Mouse (Mus musculus): Measurements from ENCODE around the gene Kcnip1. TPM values are rescaled to one million over a fixed set of nuclear protein-coding genes. Genes with fewer than 3 reads are reported as not detected.

Gene Kcnip1
- total and polyA plus RNA-seq, 2 experiments from 2014 or later: 0.05 TPM; not detected in 1

DNA sequence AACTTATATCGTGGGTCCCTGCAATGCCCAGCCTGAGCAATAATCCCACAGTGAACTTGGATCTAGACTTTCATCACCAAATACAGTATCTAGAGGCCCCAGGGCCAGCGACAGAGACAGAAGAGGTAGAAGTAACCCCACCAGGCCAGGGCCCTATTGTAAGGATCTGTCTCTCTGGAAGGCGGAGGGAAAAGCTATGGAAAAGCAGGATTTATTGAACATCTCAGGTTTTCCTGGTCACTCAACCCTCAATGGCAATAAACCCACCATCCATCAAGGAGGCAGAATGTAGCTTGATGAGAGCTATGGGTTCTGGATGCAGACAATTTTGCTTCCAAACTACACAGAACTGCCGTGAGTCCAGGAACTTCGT is 9.6 kb upstream of the Kcnip1 start:
- no peaks in the 10 kb centered on the region for H3K4me1 ChIP-seq (ENCODE audit: control insufficient read depth, insufficient read depth)
- no peak overlapping the region for H3K27ac ChIP-seq (ENCODE audit: low read depth)
- no peaks in the 10 kb centered on the region for H3K9me3 ChIP-seq (replicated peaks; ENCODE audit: control insufficient read depth, low read length)
- no peak overlapping the region for H3K4me3 ChIP-seq (ENCODE audit: low read depth, low read length)
- TF ChIP-seq CTCF (IDR thresholded peaks at IDR 0.05; ENCODE audit: low read depth): no peak
- TF ChIP-seq EP300 (IDR thresholded peaks at IDR 0.05; ENCODE audit: low read depth): no peak
- no peak for DNase-seq (ENCODE audit: low spot score)
- no peaks in the 10 kb centered on the region for H3K27me3 ChIP-seq (ENCODE audit: control insufficient read depth, insufficient read depth, low read length)
- no peak overlapping the region for H3K4me2 ChIP-seq (ENCODE audit: low read depth, low read length)
- H3K9ac ChIP-seq (replicated peaks; ENCODE audit: low read depth, low read length): no peak overlapping the region
- ATAC-seq (ENCODE audit: insufficient read depth, low read depth): no peak
- WGBS: 63% methylated on average over 5 of the region's 5 CpGs
- no peaks in the 10 kb centered on the region for H3K36me3 ChIP-seq (replicated peaks; ENCODE audit: control insufficient read depth, insufficient read depth, low read length)

DNA sequence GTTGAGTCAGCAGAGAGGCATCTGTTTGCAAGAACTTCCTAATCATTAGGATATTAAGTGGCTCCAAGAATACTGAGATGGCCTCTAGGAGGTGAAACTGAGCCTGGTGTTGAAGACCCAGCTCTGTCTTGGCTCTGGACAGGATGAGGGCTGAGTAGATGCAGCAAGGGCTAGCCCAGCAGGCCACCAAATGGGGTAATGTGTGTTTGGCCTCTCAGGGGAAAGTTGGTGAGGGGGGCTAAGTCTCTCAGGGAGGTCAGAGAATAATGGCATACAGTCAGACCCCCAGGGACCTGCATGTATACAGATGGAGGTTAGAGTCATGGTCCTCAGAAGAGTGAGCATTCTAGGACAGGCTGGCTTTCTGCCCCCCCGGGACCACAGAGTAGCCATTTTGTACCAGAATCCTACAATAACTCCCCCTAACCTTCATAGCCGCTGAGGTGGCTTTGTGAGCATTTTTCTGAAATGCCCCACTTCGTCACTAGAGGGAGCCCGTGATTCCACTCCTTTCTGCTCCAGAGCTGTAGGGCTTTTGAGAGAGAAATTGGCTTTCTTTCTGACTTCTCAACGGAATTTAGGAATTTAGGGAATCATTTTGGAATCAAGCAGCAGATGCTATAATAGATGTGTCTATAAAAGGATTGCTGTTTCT is 9.1 kb upstream of the Kcnip1 start:
- no peak overlapping the region for H3K9ac ChIP-seq (replicated peaks; ENCODE audit: low read depth, low read length)
- no peaks in the 10 kb centered on the region for H3K36me3 ChIP-seq (replicated peaks; ENCODE audit: control insufficient read depth, insufficient read depth, low read length)
- ATAC-seq (ENCODE audit: insufficient read depth, low read depth) (no peak), DNase-seq (ENCODE audit: low spot score) (peak; percentile 41)
- H3K27me3 ChIP-seq (ENCODE audit: control insufficient read depth, insufficient read depth, low read length): no peaks in the 10 kb centered on the region
- TF ChIP-seq CTCF (IDR thresholded peaks at IDR 0.05; ENCODE audit: low read depth) (peak; percentile 63), EP300 (IDR thresholded peaks at IDR 0.05; ENCODE audit: low read depth) (no peak)
- no peak overlapping the region for H3K27ac ChIP-seq (ENCODE audit: low read depth)
- no peak overlapping the region for H3K4me2 ChIP-seq (ENCODE audit: low read depth, low read length)
- 4% methylated on average over 5 of the region's 5 CpGs for WGBS
- H3K9me3 ChIP-seq (replicated peaks; ENCODE audit: control insufficient read depth, low read length): no peaks in the 10 kb centered on the region
- no peaks in the 10 kb centered on the region for H3K4me1 ChIP-seq (ENCODE audit: control insufficient read depth, insufficient read depth)
- H3K4me3 ChIP-seq (ENCODE audit: low read depth, low read length): no peak overlapping the region

DNA sequence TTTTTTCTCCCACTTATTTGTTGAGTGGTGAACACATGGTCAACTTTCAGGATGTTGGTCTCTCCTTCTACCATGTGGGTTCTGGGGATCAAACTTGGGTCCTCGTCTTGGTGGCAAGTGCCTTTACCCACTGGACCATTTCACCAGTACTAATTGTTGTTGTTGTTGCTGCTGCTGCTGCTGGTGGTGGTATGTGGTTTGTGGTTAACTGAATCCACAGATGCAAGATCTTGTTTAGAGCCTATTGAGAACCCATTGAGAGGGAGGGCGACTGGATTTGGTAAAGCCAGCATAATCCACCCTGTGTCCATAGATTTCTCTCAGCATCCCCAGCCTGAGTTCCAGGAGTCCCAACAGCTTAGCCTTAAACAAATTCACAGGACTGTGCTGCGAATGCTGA is 7.5 kb upstream of the Kcnip1 start:
- Histone ChIP-seq H3K9ac (replicated peaks; ENCODE audit: low read depth, low read length) (no peak overlapping the region), H3K27me3 (ENCODE audit: control insufficient read depth, insufficient read depth, low read length) (no peaks in the 10 kb centered on the region), H3K4me3 (ENCODE audit: low read depth, low read length) (no peak overlapping the region), H3K36me3 (replicated peaks; ENCODE audit: control insufficient read depth, insufficient read depth, low read length) (no peaks in the 10 kb centered on the region), H3K9me3 (replicated peaks; ENCODE audit: control insufficient read depth, low read length) (no peaks in the 10 kb centered on the region), H3K4me1 (ENCODE audit: control insufficient read depth, insufficient read depth) (no peaks in the 10 kb centered on the region), H3K4me2 (ENCODE audit: low read depth, low read length) (no peak overlapping the region), H3K27ac (ENCODE audit: low read depth) (no peak overlapping the region)
- WGBS: 64% methylated on average over 3 of the region's 3 CpGs
- no peak for TF ChIP-seq CTCF (IDR thresholded peaks at IDR 0.05; ENCODE audit: low read depth)
- no peak for TF ChIP-seq EP300 (IDR thresholded peaks at IDR 0.05; ENCODE audit: low read depth)
- no peak for DNase-seq (ENCODE audit: low spot score)
- ATAC-seq (ENCODE audit: insufficient read depth, low read depth): no peak

DNA sequence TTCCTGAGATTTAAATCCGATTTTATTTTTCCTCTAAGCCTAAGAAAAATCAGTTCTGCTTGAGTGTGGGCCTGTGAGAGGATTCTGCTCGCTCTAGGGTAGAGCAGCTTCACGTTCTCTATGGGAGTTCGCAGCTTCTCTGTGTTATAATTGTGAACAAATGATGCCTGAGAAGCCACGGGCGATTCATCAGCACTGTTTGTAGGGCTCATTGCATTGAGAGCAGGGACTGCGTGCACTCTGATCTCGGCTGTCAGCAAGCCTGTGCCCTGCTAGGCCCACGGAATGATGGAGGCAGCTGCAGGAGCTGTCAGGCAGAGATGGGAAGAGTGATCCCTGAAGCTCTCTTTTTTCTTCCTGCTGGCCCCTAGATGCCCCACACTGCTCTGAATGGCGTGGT is 5.3 kb upstream of the Kcnip1 start:
- Histone ChIP-seq H3K27ac (ENCODE audit: low read depth) (no peak overlapping the region), H3K4me3 (ENCODE audit: low read depth, low read length) (no peak overlapping the region), H3K27me3 (ENCODE audit: control insufficient read depth, insufficient read depth, low read length) (0 out of 2 replicates have a peak, but pooled peaks cover 2% of the 10 kb centered on the region), H3K36me3 (replicated peaks; ENCODE audit: control insufficient read depth, insufficient read depth, low read length) (no peaks in the 10 kb centered on the region), H3K4me1 (ENCODE audit: control insufficient read depth, insufficient read depth) (no peaks in the 10 kb centered on the region), H3K9me3 (replicated peaks; ENCODE audit: control insufficient read depth, low read length) (no peaks in the 10 kb centered on the region), H3K4me2 (ENCODE audit: low read depth, low read length) (no peak overlapping the region), H3K9ac (replicated peaks; ENCODE audit: low read depth, low read length) (no peak overlapping the region)
- no peak for TF ChIP-seq EP300 (IDR thresholded peaks at IDR 0.05; ENCODE audit: low read depth)
- no peak for TF ChIP-seq CTCF (IDR thresholded peaks at IDR 0.05; ENCODE audit: low read depth)
- ATAC-seq (ENCODE audit: insufficient read depth, low read depth): no peak
- WGBS: 57% methylated on average over 10 of the region's 10 CpGs
- no peak for DNase-seq (ENCODE audit: low spot score)

DNA sequence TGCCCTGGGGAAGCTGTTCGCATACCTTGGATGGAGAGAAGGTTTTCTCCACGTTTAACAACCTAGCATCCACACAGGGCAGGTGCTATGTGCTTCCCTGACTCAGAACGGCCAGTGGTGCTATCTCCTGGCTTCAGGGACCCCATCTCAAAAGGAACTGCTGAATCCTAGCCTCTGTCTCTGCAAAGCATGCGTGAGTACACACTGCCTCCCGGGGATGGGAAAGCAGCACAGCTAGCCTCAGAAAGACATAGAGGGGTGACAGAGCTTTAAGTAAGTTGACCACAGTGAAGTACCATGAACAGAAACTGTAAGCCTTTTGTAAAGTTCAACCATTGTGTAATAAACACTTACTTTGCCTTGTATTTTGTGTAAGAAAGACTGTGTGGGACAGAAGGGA is 544 bp upstream of the Kcnip1 start:
- no peak overlapping the region for H3K4me3 ChIP-seq (ENCODE audit: low read depth, low read length)
- H3K9ac ChIP-seq (replicated peaks; ENCODE audit: low read depth, low read length): no peak overlapping the region
- H3K27ac ChIP-seq (ENCODE audit: low read depth): no peak overlapping the region
- H3K27me3 ChIP-seq (ENCODE audit: control insufficient read depth, insufficient read depth, low read length): 0 out of 2 replicates have a peak, but pooled peaks cover 5% of the 10 kb centered on the region
- no peak overlapping the region for H3K4me2 ChIP-seq (ENCODE audit: low read depth, low read length)
- WGBS: 52% methylated on average over 5 of the region's 5 CpGs
- TF ChIP-seq EP300 (IDR thresholded peaks at IDR 0.05; ENCODE audit: low read depth) (no peak), CTCF (IDR thresholded peaks at IDR 0.05; ENCODE audit: low read depth) (no peak)
- no peak for DNase-seq (ENCODE audit: low spot score)
- no peaks in the 10 kb centered on the region for H3K4me1 ChIP-seq (ENCODE audit: control insufficient read depth, insufficient read depth)
- no peaks in the 10 kb centered on the region for H3K9me3 ChIP-seq (replicated peaks; ENCODE audit: control insufficient read depth, low read length)
- ATAC-seq (ENCODE audit: insufficient read depth, low read depth): no peak
- no peaks in the 10 kb centered on the region for H3K36me3 ChIP-seq (replicated peaks; ENCODE audit: control insufficient read depth, insufficient read depth, low read length)

DNA sequence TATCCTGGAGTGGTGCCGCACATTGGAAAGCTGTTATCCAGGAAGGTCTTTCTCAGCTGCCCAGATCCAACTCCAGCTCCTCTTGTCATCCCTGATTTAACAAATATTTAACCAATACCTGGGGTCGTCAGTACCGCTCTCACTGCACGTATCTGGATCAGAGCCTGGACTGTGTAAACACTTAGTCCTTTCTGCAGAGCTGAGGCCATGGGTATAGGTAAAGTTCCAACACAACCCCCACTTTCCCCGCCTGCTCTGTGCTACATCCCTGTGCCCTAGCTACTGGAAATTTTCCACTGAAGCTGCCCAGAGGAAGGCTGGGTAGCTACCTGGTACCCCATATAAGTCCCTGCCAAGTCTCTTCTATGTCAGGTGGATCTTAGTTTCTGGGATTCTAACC is 3.0 kb downstream of the Kcnip1 start:
- no peaks in the 10 kb centered on the region for H3K9me3 ChIP-seq (replicated peaks; ENCODE audit: control insufficient read depth, low read length)
- TF ChIP-seq EP300 (IDR thresholded peaks at IDR 0.05; ENCODE audit: low read depth) (no peak), CTCF (IDR thresholded peaks at IDR 0.05; ENCODE audit: low read depth) (no peak)
- DNase-seq (ENCODE audit: low spot score): no peak
- 0 out of 2 replicates have a peak, but pooled peaks cover 5% of the 10 kb centered on the region for H3K27me3 ChIP-seq (ENCODE audit: control insufficient read depth, insufficient read depth, low read length)
- H3K4me1 ChIP-seq (ENCODE audit: control insufficient read depth, insufficient read depth): no peaks in the 10 kb centered on the region
- ATAC-seq (ENCODE audit: insufficient read depth, low read depth): no peak
- no peak overlapping the region for H3K9ac ChIP-seq (replicated peaks; ENCODE audit: low read depth, low read length)
- WGBS: 73% methylated on average over 5 of the region's 5 CpGs
- H3K36me3 ChIP-seq (replicated peaks; ENCODE audit: control insufficient read depth, insufficient read depth, low read length): no peaks in the 10 kb centered on the region
- H3K4me3 ChIP-seq (ENCODE audit: low read depth, low read length): no peak overlapping the region
- H3K4me2 ChIP-seq (ENCODE audit: low read depth, low read length): no peak overlapping the region
- no peak overlapping the region for H3K27ac ChIP-seq (ENCODE audit: low read depth)
